ENCODE assay signal across 8 mouse cellular contexts in genomic region chr5:132653694-132654300, GRCm38 (mm10).
DNase-seq lines count a peak whose midpoint lies in the region; ATAC-seq and TF ChIP-seq lines count a peak whose summit lies in the region.

No protein-coding gene starts in this region.

- no peak for TF ChIP-seq CTCF in kidney, adult 2 months (conservative IDR thresholded peaks at IDR 0.05; ENCODE audit: insufficient read depth, insufficient read length, low read depth, low read length)
- no peak for TF ChIP-seq CTCF in brain, embryonic 14.5 days (IDR thresholded peaks at IDR 0.05; ENCODE audit: borderline replicate concordance, extremely low read depth, insufficient read depth, insufficient read length)

- no peak overlapping the region for H3K4me3 ChIP-seq in kidney, adult 2 months (ENCODE audit: insufficient read depth, low read depth, low read length)
- no peak overlapping the region for H3K4me3 ChIP-seq in midbrain, embryonic 13.5 days (replicated peaks)

- peaks cover 4% of the 10 kb centered on the region; the same call in 1 of the 2 replicates for H3K9me3 ChIP-seq in midbrain, embryonic 13.5 days

- H3K27ac ChIP-seq in kidney, adult 2 months (ENCODE audit: insufficient read depth, low read depth, low read length), result no peak overlapping the region
- H3K27ac ChIP-seq in midbrain, embryonic 13.5 days, result no peak overlapping the region

- 26% methylated on average over 6 of the region's 6 CpGs for WGBS in kidney, adult 2 months
- 49% methylated on average over 6 of the region's 6 CpGs for WGBS in midbrain, embryonic 13.5 days

- H3K9ac ChIP-seq in midbrain, embryonic 13.5 days (replicated peaks), result no peak overlapping the region

- peak; percentile 16 for DNase-seq in kidney, adult 2 months
- no peak for DNase-seq in kidney, adult 11 months
- peak; percentile 21 for DNase-seq in MN1 (ENCODE audit: low spot score)
- DNase-seq in brain, embryonic 14.5 days (ENCODE audit: low read depth), result peak; percentile 59
- peak; percentile 20 for DNase-seq in heart, postnatal 4 days
- DNase-seq in c-Kit-positive CD71-positive TER-119-positive erythroid progenitor cells, embryonic 14.5 days (ENCODE audit: low spot score), result no peak

- 0 out of 2 replicates have a peak, but pooled peaks cover 4% of the 10 kb centered on the region for H3K4me1 ChIP-seq in kidney, adult 2 months (ENCODE audit: control insufficient read depth, insufficient read depth, low read length)
- peaks cover 10% of the 10 kb centered on the region for H3K4me1 ChIP-seq in midbrain, embryonic 13.5 days (replicated peaks)

- no peak for TF ChIP-seq POLR2A in kidney, adult 2 months (IDR thresholded peaks at IDR 0.05; ENCODE audit: low read depth, low read length)
- no peak for TF ChIP-seq POLR2A in brain, embryonic 14.5 days (IDR thresholded peaks at IDR 0.05; ENCODE audit: borderline replicate concordance, extremely low read depth, insufficient read depth, insufficient read length, poor library complexity, severe bottlenecking)

- no peak overlapping the region for H3K4me2 ChIP-seq in midbrain, embryonic 13.5 days (replicated peaks)

- H3K36me3 ChIP-seq in kidney, adult 2 months (ENCODE audit: control insufficient read depth, insufficient read depth, low read length), result no peaks in the 10 kb centered on the region
- no peaks in the 10 kb centered on the region for H3K36me3 ChIP-seq in midbrain, embryonic 13.5 days

- no peaks in the 10 kb centered on the region for H3K27me3 ChIP-seq in kidney, adult 2 months (replicated peaks; ENCODE audit: control insufficient read depth, insufficient read depth, low read length)
- H3K27me3 ChIP-seq in midbrain, embryonic 13.5 days, result 0 out of 2 replicates have a peak, but pooled peaks cover 2% of the 10 kb centered on the region

- no peak for ATAC-seq in erythroid progenitor cell, adult 5-6 weeks (replicated peaks; ENCODE audit: low FRiP score, poor library complexity, severe bottlenecking)
- no peak for ATAC-seq in midbrain, embryonic 13.5 days

Comparison
In these comparisons a context has a peak if more than half of its experiments do, and no peak if none do; other contexts are left out.
1. DNase-seq: peak in kidney, adult 2 months (single experiment), MN1 (single experiment), brain, embryonic 14.5 days (single experiment) and heart, postnatal 4 days (single experiment); none in kidney, adult 11 months (single experiment) and c-Kit-positive CD71-positive TER-119-positive erythroid progenitor cells, embryonic 14.5 days (single experiment).